Mouse (Mus musculus) MEL (cell line): ENCODE measurements around the gene 3110082I17Rik.

Experiments used
- CTCF ChIP-seq, 3 experiments: IDR thresholded peaks in 2 of 3; conservative IDR thresholded peaks in 1 of 3; 2 replicates each; pipeline ENCODE4 v1.5.1; 2011 to 2012; ENCODE audit warnings: low read length in 3 of 3, low read depth in 2 of 3, mild to moderate bottlenecking in 2 of 3, improper control_type of control experiment in 1 of 3, inconsistent platforms in 1 of 3, mixed read lengths in 1 of 3, moderate library complexity in 1 of 3; ENCODE audit not compliant: control insufficient read depth in 1 of 3, insufficient read depth in 1 of 3, poor library complexity in 1 of 3, severe bottlenecking in 1 of 3
- E2F4 ChIP-seq: IDR thresholded peaks from 2 replicates; pipeline ENCODE4 v1.6.1; 2011; ENCODE audit warnings: low read depth, low read length, improper control_type of control experiment, borderline replicate concordance
- EP300 ChIP-seq, 2 experiments: IDR thresholded peaks; 2 replicates each; pipeline ENCODE4 v1.6.1; 2011; ENCODE audit warnings: improper control_type of control experiment in 2 of 2, low read length in 2 of 2, low read depth in 1 of 2, mild to moderate bottlenecking in 1 of 2
- MAX ChIP-seq: IDR thresholded peaks from 2 replicates; pipeline ENCODE4 v1.6.1; 2011; ENCODE audit warnings: low read length, improper control_type of control experiment
- MYC ChIP-seq: IDR thresholded peaks from 2 replicates; pipeline ENCODE4 v1.6.1; 2011; ENCODE audit warnings: low read depth, mild to moderate bottlenecking, low read length, improper control_type of control experiment, moderate library complexity
- POLR2A ChIP-seq, 2 experiments: IDR thresholded peaks; 2 replicates each; pipeline ENCODE4 v1.6.1; 2011 to 2012; ENCODE audit warnings: low read length in 2 of 2, mild to moderate bottlenecking in 2 of 2, control low read depth in 1 of 2, improper control_type of control experiment in 1 of 2, low read depth in 1 of 2, moderate library complexity in 1 of 2; ENCODE audit not compliant: control insufficient read depth in 1 of 2, insufficient read depth in 1 of 2, poor library complexity in 1 of 2
- UBTF ChIP-seq: IDR thresholded peaks from 2 replicates; pipeline ENCODE4 v1.6.1; 2012; ENCODE audit warnings: low read depth, mild to moderate bottlenecking, inconsistent platforms, low read length, improper control_type of control experiment, moderate library complexity, borderline replicate concordance; ENCODE audit not compliant: insufficient read depth
- ZKSCAN1 ChIP-seq: IDR thresholded peaks from 2 replicates; pipeline ENCODE4 v1.6.1; 2012; ENCODE audit warnings: low read depth, mild to moderate bottlenecking, inconsistent platforms, low read length, improper control_type of control experiment, moderate library complexity

GRCm38 (mm10) chr5:139364260-139364910 lies 95.9 kb downstream of the 3110082I17Rik start:
- TF ChIP-seq E2F4: no peak
- TF ChIP-seq CTCF (IDR thresholded peaks at IDR 0.05 in 2 of 3, conservative IDR thresholded peaks at IDR 0.05 in 1 of 3; ENCODE audit: control insufficient read depth in 1 of 3, insufficient read depth in 1 of 3, low read depth in 2 of 3, low read length in 3 of 3, poor library complexity in 1 of 3, severe bottlenecking in 1 of 3): peak; percentile 93 to 99 (median 98)
- TF ChIP-seq POLR2A (IDR thresholded peaks at IDR 0.05; ENCODE audit: control insufficient read depth in 1 of 2, insufficient read depth in 1 of 2, low read depth in 1 of 2, low read length in 2 of 2, poor library complexity in 1 of 2): no peak
- TF ChIP-seq ZKSCAN1: no peak
- TF ChIP-seq MYC: no peak
- TF ChIP-seq MAX: no peak
- TF ChIP-seq UBTF: no peak
- no peak for TF ChIP-seq EP300 (IDR thresholded peaks at IDR 0.05; ENCODE audit: low read depth in 1 of 2, low read length in 2 of 2)
